Mouse (Mus musculus) gastrocnemius, postnatal 36 days (tissue): ENCODE results near the gene Ly6f. TPM values are rescaled to one million over a fixed set of nuclear protein-coding genes. Genes with fewer than 3 reads are reported as not detected.
"Not testable (repeated sequence)": the region's sequence is repeated elsewhere in the genome, so short reads cannot be mapped to it uniquely, and the experiment has no call there.

Experiments used
- DNase-seq, 2 experiments: peaks; one replicate each; pipeline ENCODE4 v3.0.0; 2022
- intact Hi-C: fragments of 180-260 bp; cut with DNase I; formaldehyde crosslinking; loops from one replicate; pipeline ENCODE4 v1.15.1; 2025
- long read RNA-seq, 2 experiments: library from polyadenylated mRNA; stranded (forward); transcript quantifications; one replicate each; pipeline ENCODE4 v2.0.0; 2021
- total RNA-seq, 2 experiments: library from RNA; stranded (reverse); gene quantifications; 2 replicates each; pipeline ENCODE4 v1.2.3; 2021

The Ly6f gene
- total RNA-seq = not detected
- long read RNA-seq, experiment 1 = 0 reads
- long read RNA-seq, experiment 2 = 0 reads

DNA sequence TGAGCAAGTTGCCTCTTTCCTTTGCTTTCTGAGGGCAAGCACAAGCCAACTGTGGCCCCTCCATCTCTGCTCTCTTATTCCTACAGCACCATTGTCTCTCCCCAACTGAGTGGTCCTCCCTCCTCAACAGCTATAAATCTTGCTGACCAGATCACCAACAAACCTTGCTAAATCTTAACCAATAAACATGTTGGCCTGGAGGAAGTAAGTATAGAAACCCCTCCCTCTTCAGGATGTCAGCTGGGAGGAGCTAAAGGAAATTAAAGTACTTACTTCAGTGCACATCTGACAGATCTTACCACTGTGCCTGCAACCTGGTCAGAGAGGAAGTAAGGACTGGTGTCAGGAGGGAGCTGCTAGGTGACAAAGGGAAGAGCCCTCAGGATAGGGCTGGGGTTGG, at the start of gene Ly6f:
Gene Ly6f, plus strand, starts transcription at position 301 of the 400 bp plus-strand sequence.
- no peak for DNase-seq
- intact Hi-C loops = no loop called here

- DNase-seq = no peak
- intact Hi-C loops = no loop called here
Measured at GRCm38 (mm10) chr15:75221942-75222341, 46.3 kb upstream of the Ly6f start.

DNA sequence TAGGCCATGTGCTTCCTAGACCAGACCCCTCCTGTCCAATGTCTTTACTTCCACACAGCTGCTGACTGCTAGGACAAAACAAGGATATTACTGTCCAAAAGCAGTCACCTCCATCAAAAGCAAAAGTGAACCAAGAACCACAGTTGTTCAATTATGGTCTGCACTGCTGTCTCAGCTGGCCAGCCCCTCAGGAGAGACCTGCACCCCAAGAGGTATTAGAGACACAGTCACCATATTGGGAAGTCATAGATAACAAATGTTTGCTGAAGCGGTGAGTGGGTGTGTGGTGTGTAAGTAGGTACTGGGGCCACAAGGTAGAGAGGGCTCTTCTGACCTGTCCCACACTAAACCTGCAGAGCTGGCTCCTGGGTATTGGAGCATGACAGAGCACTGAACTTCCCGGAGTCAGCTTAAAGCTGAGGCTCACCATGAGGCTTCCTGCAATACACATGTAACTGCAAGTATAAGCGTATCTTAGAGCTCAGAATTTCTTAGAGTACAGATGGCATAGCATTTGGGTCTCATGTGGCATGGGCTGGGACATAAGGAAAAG, 30.4 kb upstream of the Ly6f start:
- no peak for DNase-seq
- intact Hi-C loops = no loop called here

DNA sequence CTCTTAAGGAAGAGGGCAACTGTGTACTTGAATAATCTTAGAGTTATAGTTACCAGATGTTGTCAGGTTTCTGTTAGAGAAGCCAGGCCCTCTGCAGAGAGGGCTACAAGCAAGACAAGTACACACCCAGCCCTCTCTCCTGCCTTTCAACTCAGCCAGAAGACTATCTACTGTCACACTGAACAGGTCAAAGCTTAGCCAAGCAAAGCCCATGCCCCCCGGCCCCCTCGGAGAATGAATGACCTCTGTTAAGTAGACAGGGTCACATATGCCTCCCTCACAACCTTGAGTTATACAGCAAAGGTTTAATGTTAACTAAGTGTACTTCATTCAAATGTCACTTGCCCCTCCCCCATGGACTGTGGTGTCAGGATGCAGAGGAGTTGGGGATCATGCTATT, 27.7 kb upstream of the Ly6f start:
- intact Hi-C loops = no loop called here
- no peak for DNase-seq

DNA sequence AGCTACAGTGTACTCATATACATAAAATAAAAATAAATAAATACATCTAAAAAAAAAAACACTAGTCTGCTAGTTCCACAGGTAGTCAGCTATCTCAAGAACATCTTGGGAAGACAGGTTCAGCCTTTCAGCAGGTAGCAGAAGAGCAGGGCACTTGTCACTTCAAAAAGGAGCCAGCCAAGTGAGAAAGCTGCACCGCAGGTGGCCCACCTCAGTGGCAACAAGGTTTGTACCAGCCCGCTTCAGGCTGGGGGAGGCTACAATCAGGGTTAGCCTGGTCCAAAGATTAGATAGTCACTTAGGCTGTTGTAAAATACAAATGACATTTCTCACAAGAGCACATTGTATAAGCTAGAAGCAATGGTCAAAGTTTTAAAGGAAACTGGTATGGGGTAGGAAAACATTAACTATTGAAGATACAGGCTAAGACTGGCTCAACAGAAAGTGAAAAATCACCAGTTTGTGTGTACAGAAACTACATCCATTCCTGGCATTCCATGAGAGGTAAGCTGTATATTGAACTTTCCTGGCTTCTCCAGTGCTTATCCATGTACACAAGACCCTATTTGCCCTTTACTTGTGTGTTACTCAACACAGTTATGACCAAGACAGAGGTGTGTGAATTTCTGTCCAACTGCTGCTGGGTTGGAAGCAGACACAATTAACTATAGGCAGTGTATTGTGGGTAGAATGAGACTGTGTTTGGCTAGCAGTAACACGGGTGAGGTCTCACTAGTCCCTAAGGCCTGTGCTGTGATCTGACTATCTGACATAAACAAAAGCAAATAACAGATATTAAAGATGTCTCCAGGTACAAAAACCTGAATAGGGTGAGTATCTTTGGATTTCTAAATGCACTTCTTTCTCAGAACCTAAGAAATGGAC, 25.2 kb upstream of the Ly6f start:
- intact Hi-C loops = no loop called here
- no peak for DNase-seq

- DNase-seq = no peak
- intact Hi-C loops = no loop called here
Measured at GRCm38 (mm10) chr15:75254671-75255070, 13.6 kb upstream of the Ly6f start.

DNA sequence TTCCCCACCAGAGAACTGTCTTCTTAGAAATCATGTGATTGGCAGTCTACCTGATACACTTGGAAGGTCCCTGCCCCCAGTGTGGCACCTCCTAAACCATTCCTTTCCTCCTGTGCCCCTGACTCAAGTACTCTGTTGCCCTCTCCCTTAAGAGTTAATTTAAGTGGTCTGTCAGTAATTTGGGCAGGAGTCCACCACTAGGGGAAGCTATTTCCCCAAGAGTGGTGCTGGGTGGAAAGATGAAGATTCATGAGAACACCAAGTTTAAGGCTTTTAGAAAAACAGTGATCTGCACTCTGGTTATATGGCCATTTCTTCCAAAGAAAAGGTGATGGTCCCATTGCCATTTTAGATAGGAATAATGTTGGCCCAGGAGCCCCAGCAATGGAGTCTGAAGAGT, 2.4 kb upstream of the Ly6f start:
- intact Hi-C loops = no loop called here
- DNase-seq = no peak

- intact Hi-C loops = no loop called here
- no peak for DNase-seq
Measured at GRCm38 (mm10) chr15:75266626-75267025, 1.6 kb upstream of the Ly6f start.

DNA sequence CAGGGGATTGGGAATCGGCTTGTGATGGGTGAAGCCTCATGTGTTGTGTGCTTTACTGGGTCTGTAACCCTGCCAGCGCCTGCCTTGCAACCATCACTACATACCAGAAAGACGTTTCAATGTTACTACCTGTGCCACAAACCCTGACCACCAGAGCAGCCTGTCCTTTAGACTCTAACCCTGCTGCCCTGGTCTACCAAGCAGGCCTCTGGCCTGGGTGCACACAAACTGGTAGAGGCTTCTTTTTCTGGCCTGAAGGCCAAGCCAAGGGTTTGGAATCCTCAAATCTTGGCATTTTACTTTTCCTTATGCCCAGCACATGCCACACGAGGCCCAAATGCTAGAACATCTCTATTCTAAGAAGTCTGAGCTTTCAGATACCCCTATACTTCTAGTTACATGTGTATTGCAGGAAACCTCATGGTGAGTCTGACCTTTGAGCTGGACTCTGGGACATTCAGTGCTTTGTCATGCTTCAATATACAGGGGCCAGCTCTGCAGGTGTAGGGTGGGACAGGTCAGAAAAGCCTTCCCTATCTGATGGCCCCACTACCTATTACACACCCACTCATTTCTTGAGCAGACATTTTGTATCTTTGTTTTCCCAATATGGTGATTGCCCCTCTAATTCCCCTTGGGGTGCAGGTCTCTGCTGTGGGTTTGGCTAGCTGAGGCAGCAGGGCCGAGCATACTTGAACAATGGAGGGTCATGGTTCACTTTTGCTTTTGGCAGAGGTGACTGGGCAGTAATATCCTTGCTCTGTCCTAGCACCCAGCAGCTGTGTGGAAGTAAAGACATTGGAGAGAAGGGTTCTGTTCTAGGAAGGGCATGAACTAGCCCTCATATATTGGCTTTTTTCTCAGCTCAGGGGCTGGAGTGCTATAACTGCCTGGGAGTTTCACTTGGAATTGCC, 952 bp downstream of the Ly6f start:
- no peak for DNase-seq

GRCm38 (mm10) chr15:75270169-75270568, 1.9 kb downstream of the Ly6f start:
- intact Hi-C loops = no loop called here
- DNase-seq = no peak

More for the DNA sequence above, 952 bp downstream of the Ly6f start:
- intact Hi-C loops = no loop called here

DNA sequence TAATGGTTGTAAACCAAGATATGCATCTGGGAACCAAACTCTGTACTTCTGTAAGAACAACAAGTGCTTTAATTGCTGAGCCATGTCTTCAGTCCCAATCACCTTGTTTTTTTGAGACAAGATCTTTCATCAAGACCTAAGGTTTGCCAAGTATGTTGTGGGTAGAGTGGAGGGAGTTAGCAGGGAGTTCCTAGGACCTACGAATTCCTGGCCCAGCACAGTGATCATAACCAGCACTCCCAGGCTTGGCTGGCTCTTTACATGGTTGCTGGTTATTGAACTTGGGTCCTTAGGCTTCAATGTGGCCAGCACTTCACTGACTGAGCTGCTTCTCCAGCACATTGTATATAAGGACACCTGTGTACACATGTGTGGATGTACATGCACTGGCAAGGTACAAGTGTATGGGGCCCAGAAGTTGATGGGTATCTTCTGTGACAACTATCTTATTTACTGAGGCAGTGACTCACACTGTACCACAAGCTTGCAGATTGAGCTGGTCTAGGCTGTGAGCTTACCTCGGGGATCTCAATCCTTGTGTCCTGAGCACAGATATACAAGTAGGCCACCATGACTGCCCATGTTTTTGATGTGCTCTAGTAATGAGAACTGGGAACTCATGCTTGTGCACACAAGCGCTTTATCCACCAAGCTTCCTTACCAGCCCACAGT, 2.6 kb downstream of the Ly6f start:
- DNase-seq = no peak
- intact Hi-C loops = no loop called here

- no peak for DNase-seq
- intact Hi-C loops = no loop called here
Measured at GRCm38 (mm10) chr15:75271426-75271825, 3.2 kb downstream of the Ly6f start.

DNA sequence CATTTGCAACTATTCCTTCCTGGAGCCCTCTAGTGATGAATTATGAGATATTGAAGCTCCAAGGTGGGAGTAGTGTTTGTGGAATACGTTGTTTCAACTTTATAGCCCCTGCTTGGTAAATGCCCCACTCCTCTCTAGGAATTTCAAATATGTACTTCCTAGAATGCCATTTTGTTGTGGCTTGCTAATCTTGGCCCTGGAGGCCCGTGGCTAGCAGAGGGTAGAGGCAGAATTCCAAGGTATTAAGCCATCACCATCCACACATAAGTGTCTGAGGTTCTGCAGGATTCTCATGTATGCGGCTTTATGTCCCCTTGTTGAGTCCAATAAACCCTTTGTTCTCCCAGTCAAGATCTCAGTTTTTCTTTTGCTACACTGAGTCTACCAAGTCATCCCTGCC, 3.7 kb downstream of the Ly6f start:
- intact Hi-C loops = no loop called here
- DNase-seq = no peak

DNA sequence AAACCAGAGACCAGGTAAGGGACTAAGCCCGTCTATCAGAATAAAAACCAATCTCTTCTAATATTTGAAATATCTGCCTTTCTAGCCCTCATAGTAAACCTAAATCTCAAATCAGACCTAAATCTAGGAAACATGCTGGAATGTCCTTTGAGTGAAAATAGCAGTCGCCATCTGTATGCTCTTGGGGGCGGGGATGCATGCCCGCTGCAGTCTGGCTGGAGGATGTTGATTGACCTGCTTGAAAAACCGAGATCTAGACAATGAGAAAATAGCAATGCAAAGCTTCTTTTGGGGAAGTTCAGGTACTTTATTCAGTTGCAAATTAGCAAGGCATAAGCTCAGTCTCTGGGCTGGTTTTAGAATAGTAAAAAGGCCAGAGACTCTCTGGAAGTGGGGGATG, 13.8 kb downstream of the Ly6f start:
- DNase-seq, intact Hi-C loops: not testable (repeated sequence)

DNA sequence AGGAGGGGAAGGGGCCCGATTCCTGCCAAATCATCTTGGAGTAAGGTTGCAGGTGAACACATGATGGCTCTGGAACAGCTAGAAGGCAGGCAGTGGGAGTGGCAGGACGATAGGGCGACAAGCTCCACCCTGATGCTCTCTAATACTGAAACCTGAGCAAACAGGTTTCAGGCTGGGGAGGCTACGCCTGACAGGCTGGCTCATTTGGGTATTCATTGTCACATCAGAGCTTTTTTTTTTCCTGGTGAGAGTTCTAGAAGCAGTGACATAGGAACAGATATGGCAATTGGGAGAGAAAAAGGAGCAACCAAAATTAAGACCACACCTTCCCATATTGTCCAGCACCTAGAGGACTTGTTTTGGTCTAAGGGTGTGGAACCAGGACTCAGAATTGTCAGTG, 18.3 kb downstream of the Ly6f start:
- DNase-seq, intact Hi-C loops: not testable (repeated sequence)

DNA sequence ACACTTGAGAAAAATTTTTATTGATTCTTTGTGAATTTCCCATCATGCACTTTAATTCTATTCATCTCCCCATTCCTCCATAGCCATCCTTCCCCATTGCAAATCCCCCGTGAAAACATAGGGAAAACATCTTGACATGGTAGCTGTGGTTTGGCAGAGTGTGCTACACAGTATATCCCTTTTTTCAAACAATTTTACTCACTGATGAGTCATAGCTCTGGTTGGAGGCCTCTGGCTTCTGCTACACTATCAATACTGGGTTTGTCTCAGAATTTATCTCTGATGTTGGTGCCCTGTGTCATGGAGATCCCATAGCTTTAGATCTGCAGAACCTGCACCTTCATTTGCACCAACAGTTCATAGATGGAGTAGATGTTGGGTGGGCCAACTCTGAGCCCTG, 24.2 kb downstream of the Ly6f start:
- intact Hi-C loops = no loop called here
- no peak for DNase-seq

DNA sequence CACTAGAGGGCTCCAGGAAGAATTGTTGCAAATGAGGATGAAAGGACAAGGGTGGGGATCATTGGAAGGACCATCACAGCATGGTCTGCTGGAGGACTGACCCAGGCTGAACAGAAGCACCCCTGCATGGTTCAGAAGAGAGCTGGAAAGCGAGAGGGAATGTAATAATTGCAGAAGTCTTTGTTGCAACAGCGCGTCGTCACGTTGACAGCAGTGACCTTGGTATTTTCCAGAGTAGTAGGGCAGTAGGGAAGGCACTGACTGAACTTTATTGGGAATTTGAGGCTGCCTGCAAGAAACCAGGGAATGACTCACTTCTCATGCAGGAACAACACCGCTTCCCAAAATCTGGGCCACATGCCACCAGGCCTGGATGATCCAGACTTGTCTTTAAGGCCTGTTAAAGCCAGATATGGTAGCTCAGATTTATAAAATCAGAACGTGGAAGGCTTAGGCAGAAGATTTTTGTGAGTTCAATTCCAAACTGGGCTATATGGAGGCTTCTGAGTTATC, 25.7 kb downstream of the Ly6f start:
- DNase-seq = no peak
- intact Hi-C loops = no loop called here

- intact Hi-C loops = no loop called here
- DNase-seq = no peak
Measured at GRCm38 (mm10) chr15:75306101-75306500, 37.9 kb downstream of the Ly6f start.

GRCm38 (mm10) chr15:75309186-75309585, 41.0 kb downstream of the Ly6f start:
- intact Hi-C loops = no loop called here
- DNase-seq = no peak

DNA sequence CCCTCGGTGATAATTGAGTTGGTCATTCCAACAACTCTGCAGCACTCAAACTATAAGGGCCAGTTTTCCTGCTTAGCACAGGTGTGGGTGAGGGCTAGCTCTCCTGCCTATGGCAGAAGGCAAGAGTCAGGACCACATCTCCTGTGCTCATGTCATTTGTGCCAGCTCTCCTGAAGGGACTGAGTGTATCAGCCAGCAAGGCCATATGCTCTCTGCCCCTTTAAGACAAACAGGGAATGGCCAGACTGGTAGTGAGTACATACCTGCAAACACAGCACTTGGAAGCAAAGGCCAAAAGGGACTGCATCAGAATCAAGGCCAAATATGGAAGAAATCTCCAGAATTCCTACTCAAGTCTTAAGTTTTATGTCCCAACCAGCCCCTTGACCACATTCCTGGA, 41.7 kb downstream of the Ly6f start:
- no peak for DNase-seq
- intact Hi-C loops = no loop called here
